Mouse (Mus musculus) kidney, embryonic 14.5 days (tissue): ENCODE results near the gene Ppox. TPM values are rescaled to one million over a fixed set of nuclear protein-coding genes. Genes with fewer than 3 reads are reported as not detected.
A peak's percentile ranks its signal among the peaks of the same experiment; 100 is the strongest.

ENCODE experiments used
- ATAC-seq: fragments of 200-750 bp; cut with Nextera tagmentation; 2 replicates; pipeline ENCODE4 v1.8.0; 2017; ENCODE audit warnings: moderate number of reproducible peaks, mild to moderate bottlenecking, moderate TSS enrichment, moderate library complexity; ENCODE audit not compliant: low FRiP score, low TSS enrichment
- H3K27ac ChIP-seq: fragments of 300-500 bp; sonication (generic); 2 replicates; pipeline ENCODE4 v1.5.1; 2014; ENCODE audit warnings: low read depth, mild to moderate bottlenecking, low read length, moderate library complexity, mixed read lengths
- H3K27me3 ChIP-seq: fragments of 300-500 bp; sonication (generic); 2 replicates; pipeline ENCODE4 v1.6.1; 2014; ENCODE audit warnings: mild to moderate bottlenecking, low read length; ENCODE audit not compliant: control insufficient read depth, insufficient read depth
- H3K36me3 ChIP-seq: fragments of 300-500 bp; sonication (generic); 2 replicates; pipeline ENCODE4 v1.6.1; 2014; ENCODE audit warnings: low read length, mixed read lengths; ENCODE audit not compliant: control insufficient read depth, insufficient read depth
- H3K4me1 ChIP-seq: fragments of 300-500 bp; sonication (generic); 2 replicates; pipeline ENCODE4 v1.6.1; 2014; ENCODE audit warnings: low read length, mixed read lengths; ENCODE audit not compliant: control insufficient read depth, insufficient read depth
- H3K4me2 ChIP-seq: fragments of 300-500 bp; sonication (generic); replicated peaks from 2 replicates; pipeline ENCODE4 v1.6.1; 2014; ENCODE audit warnings: low read depth, mild to moderate bottlenecking, low read length
- H3K4me3 ChIP-seq: fragments of 300-500 bp; sonication (generic); 2 replicates; pipeline ENCODE4 v1.5.1; 2014; ENCODE audit warnings: mild to moderate bottlenecking, low read length
- H3K9ac ChIP-seq: fragments of 300-500 bp; sonication (generic); 2 replicates; pipeline ENCODE4 v1.6.1; 2014; ENCODE audit warnings: low read depth, mild to moderate bottlenecking, low read length, moderate library complexity
- H3K9me3 ChIP-seq: fragments of 300-500 bp; sonication (generic); 2 replicates; pipeline ENCODE4 v1.6.1; 2016; ENCODE audit warnings: low read length; ENCODE audit not compliant: control insufficient read depth
- WGBS: fragments of 180-500 bp; shearing (Covaris S2); extraction: QIAGEN DNeasy Blood & Tissue Kit; methylation state at CpG from one replicate; pipeline ENCODE4 v1.1.7; 2014; 5-methylcytosine and 5-hydroxymethylcytosine counted together
- polyA plus RNA-seq: library from polyadenylated mRNA; unstranded; fragments of >200 nt; fragmentation: Nextera tagmentation; extraction: Ambion mirVana; gene quantifications from 2 replicates; pipeline ENCODE4 v1.2.1, GENCODE M21; 2014

The Ppox gene
- polyA plus RNA-seq, 1 experiment from 2014 or later: 58.1 TPM

DNA sequence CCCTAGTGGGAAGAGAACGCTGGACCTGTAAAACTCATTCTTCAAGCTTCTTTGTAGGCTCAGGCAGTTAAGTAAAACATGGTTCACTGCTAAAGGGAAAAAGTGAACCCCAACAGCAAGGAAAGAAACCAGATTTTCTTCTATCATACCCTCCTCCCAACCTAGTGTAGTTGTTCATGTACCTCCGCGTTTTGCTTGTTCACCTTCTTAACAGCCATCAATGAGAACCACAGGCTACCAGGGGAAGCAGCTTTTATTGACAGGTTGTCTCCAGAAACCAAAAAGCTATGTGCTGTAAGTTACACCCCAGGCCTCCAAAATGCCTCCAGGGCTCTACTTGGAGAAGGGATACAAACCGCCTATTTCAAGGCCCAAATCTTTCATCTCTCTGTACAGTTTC lies 7.3 kb upstream of the Ppox start:
- H3K4me1 ChIP-seq: peaks cover 7% of the 10 kb centered on the region; the same call in 1 of the 2 replicates
- H3K9ac ChIP-seq: no peak overlapping the region
- no peaks in the 10 kb centered on the region for H3K27me3 ChIP-seq
- ATAC-seq: no peak
- H3K4me3 ChIP-seq: no peak overlapping the region; the same call in 1 of the 2 replicates
- peak overlapping the region; percentile 92 for H3K27ac ChIP-seq
- 63% methylated on average over 4 of the region's 4 CpGs for WGBS
- peak overlapping the region; percentile 63; the same call in 1 of the 2 replicates for H3K4me2 ChIP-seq
- H3K36me3 ChIP-seq: peaks cover 48% of the 10 kb centered on the region
- no peaks in the 10 kb centered on the region for H3K9me3 ChIP-seq

- H3K27me3 ChIP-seq: no peaks in the 10 kb centered on the region
- under 1% methylated on average over 49 of the region's 49 CpGs for WGBS
- peak within 1 kb of the TSS; percentile 96 for H3K4me3 ChIP-seq
- peak within 1 kb of the TSS; percentile 63 for H3K4me2 ChIP-seq
- H3K9me3 ChIP-seq: no peaks in the 10 kb centered on the region
- H3K27ac ChIP-seq: peak within 1 kb of the TSS; percentile 92
- peak; percentile 94 for ATAC-seq
- peak within 1 kb of the TSS; percentile 94 for H3K9ac ChIP-seq
- H3K36me3 ChIP-seq: peaks cover 56% of the 10 kb centered on the region
- peaks cover 5% of the 10 kb centered on the region; the same call in 1 of the 2 replicates for H3K4me1 ChIP-seq
Observed at GRCm38 (mm10) chr1:171287136-171288081, 6.4 kb upstream of the Ppox start, which contains the start of gene Usp21. Gene Usp21, minus strand, starts transcription at chr1:171287991.

GRCm38 (mm10) chr1:171286517-171286916 lies 5.5 kb upstream of the Ppox start:
- peaks cover 10% of the 10 kb centered on the region; the same call in 1 of the 2 replicates for H3K4me1 ChIP-seq
- H3K9me3 ChIP-seq: no peaks in the 10 kb centered on the region
- no peak for ATAC-seq
- no peak overlapping the region; the same call in 1 of the 2 replicates for H3K4me3 ChIP-seq
- no peak overlapping the region for H3K9ac ChIP-seq
- peaks cover 62% of the 10 kb centered on the region for H3K36me3 ChIP-seq
- no peak overlapping the region for H3K27ac ChIP-seq
- peak overlapping the region; percentile 63 for H3K4me2 ChIP-seq
- H3K27me3 ChIP-seq: no peaks in the 10 kb centered on the region
- 89% methylated on average over 19 of the region's 19 CpGs for whole genome bisulfite sequencing

DNA sequence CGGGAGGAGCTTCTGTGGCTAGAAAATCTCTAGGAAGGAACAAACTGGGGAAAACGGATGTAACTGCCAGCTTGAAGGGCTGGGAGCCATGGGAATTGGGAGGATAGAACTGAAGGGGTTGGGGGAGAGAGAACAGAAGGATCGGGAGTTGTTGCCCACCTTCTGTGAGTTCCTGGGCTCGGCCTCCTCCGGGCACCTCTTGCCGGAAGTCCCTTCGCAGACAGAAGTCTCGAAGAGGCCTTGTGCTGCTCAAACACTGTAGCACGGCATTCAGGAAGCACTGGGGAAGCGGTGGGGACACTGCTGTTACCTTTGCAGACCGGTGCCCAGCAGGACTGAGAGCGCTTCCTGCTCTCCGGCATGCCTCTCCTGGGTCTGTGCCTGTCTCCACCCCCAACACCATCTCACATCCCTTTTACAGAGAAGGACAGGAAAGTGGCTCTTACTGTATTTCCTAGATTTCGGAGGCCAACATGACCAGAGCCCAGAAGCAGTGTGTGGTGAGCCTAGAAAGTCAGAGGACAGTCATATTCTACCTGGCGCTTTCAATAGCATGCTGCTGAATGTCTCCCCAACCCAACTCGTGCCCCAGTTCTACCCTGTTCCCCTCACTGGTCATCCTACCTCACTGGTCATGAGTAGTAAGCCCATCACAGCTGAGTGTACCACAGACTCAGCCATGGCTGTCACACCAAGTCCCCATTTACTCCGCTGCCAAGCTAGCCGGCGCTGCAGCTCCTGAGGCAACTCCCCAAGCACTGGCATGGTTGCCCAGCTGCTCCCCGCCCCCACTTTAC lies 4.3 kb upstream of the Ppox start:
- Histone ChIP-seq H3K4me2 (no peak overlapping the region), H3K27ac (no peak overlapping the region), H3K9ac (no peak overlapping the region), H3K4me1 (peaks cover 10% of the 10 kb centered on the region; the same call in 1 of the 2 replicates), H3K9me3 (no peaks in the 10 kb centered on the region), H3K4me3 (no peak overlapping the region), H3K36me3 (peaks cover 62% of the 10 kb centered on the region), H3K27me3 (no peaks in the 10 kb centered on the region)
- 89% methylated on average over 20 of the region's 20 CpGs for WGBS
- no peak for ATAC-seq

GRCm38 (mm10) chr1:171284491-171284890 lies 3.5 kb upstream of the Ppox start:
- no peak for ATAC-seq
- no peak overlapping the region for H3K4me3 ChIP-seq
- H3K9ac ChIP-seq: no peak overlapping the region
- peaks cover 17% of the 10 kb centered on the region; the same call in 1 of the 2 replicates for H3K4me1 ChIP-seq
- no peaks in the 10 kb centered on the region for H3K27me3 ChIP-seq
- H3K9me3 ChIP-seq: no peaks in the 10 kb centered on the region
- H3K36me3 ChIP-seq: peaks cover 56% of the 10 kb centered on the region
- no peak overlapping the region for H3K4me2 ChIP-seq
- WGBS: 88% methylated on average over 15 of the region's 15 CpGs
- H3K27ac ChIP-seq: no peak overlapping the region

- H3K4me3 ChIP-seq: no peak overlapping the region
- no peaks in the 10 kb centered on the region for H3K9me3 ChIP-seq
- no peak overlapping the region for H3K9ac ChIP-seq
- H3K27me3 ChIP-seq: no peaks in the 10 kb centered on the region
- no peak overlapping the region for H3K27ac ChIP-seq
- peaks cover 45% of the 10 kb centered on the region for H3K36me3 ChIP-seq
- no peak for ATAC-seq
- H3K4me1 ChIP-seq: peaks cover 18% of the 10 kb centered on the region; the same call in 1 of the 2 replicates
- 93% methylated on average over 18 of the region's 18 CpGs for WGBS
- H3K4me2 ChIP-seq: no peak overlapping the region
Observed at GRCm38 (mm10) chr1:171283188-171284160, 2.5 kb upstream of the Ppox start.

GRCm38 (mm10) chr1:171282086-171282805 lies 1.3 kb upstream of the Ppox start:
- Histone ChIP-seq H3K9ac (peak overlapping the region; percentile 51; the same call in 1 of the 2 replicates), H3K27ac (peak overlapping the region; percentile 87; the same call in 1 of the 2 replicates), H3K4me2 (peak overlapping the region; percentile 46; the same call in 1 of the 2 replicates), H3K4me3 (peak overlapping the region; percentile 57; the same call in 1 of the 2 replicates), H3K27me3 (no peaks in the 10 kb centered on the region), H3K9me3 (no peaks in the 10 kb centered on the region), H3K36me3 (peaks cover 51% of the 10 kb centered on the region), H3K4me1 (peaks cover 18% of the 10 kb centered on the region; the same call in 1 of the 2 replicates)
- WGBS: 82% methylated on average over 18 of the region's 18 CpGs
- no peak for ATAC-seq
